In genomic region chr14:30354127-30354463, GRCm38 (mm10) we compare ENCODE assay signal across 9 mouse cellular contexts.
DNase-seq lines count a peak whose midpoint lies in the region; ATAC-seq and TF ChIP-seq lines count a peak whose summit lies in the region.
"Had no signal": no experiment of that assay in that cellular context is flagged by ENCODE, and none has a peak within 500 bp of the region (broad histone marks: within the 10 kb centered on the region; RNA-seq: fewer than 3 reads in every experiment).

No protein-coding gene starts in this region.

- peak; percentile 13; the same call in 1 of the 2 replicates for ATAC-seq in embryonic facial prominence, embryonic 14.5 days (ENCODE audit: low read depth)
- ATAC-seq in intestine, embryonic 15.5 days = no peak
- ATAC-seq in neural tube, embryonic 13.5 days (ENCODE audit: low read depth) = peak; percentile 70; the same call in 1 of the 2 replicates

- no peak for TF ChIP-seq CTCF in layer of hippocampus, adult 2 months (conservative IDR thresholded peaks at IDR 0.05)

- peak overlapping the region; percentile 68 for H3K4me3 ChIP-seq in layer of hippocampus, adult 2 months
- peak overlapping the region; percentile 64 for H3K4me3 ChIP-seq in embryonic facial prominence, embryonic 14.5 days (ENCODE audit: low read depth, low read length)
- H3K4me3 ChIP-seq in intestine, embryonic 15.5 days (replicated peaks) = peak overlapping the region; percentile 61
- H3K4me3 ChIP-seq in neural tube, embryonic 13.5 days = peak overlapping the region; percentile 66

- H3K36me3 ChIP-seq in embryonic facial prominence, embryonic 14.5 days (ENCODE audit: control insufficient read depth, insufficient read depth, low read length) = no peaks in the 10 kb centered on the region
- H3K36me3 ChIP-seq in intestine, embryonic 15.5 days = no peaks in the 10 kb centered on the region
- H3K36me3 ChIP-seq in neural tube, embryonic 13.5 days = no peaks in the 10 kb centered on the region

- no peaks in the 10 kb centered on the region for H3K27me3 ChIP-seq in embryonic facial prominence, embryonic 14.5 days (replicated peaks; ENCODE audit: control insufficient read depth, insufficient read depth, low read length)
- peaks cover 15% of the 10 kb centered on the region for H3K27me3 ChIP-seq in intestine, embryonic 15.5 days (replicated peaks)
- H3K27me3 ChIP-seq in neural tube, embryonic 13.5 days = peaks cover 22% of the 10 kb centered on the region

- H3K27ac ChIP-seq in layer of hippocampus, adult 2 months = peak overlapping the region; percentile 94
- H3K27ac ChIP-seq in embryonic facial prominence, embryonic 14.5 days (replicated peaks; ENCODE audit: low read depth, low read length) = no peak overlapping the region
- H3K27ac ChIP-seq in intestine, embryonic 15.5 days = no peak overlapping the region
- H3K27ac ChIP-seq in neural tube, embryonic 13.5 days (replicated peaks) = peak overlapping the region; percentile 86
- H3K27ac ChIP-seq: heart, adult 2 months had no signal

- peak overlapping the region; percentile 95 for H3K4me2 ChIP-seq in embryonic facial prominence, embryonic 14.5 days (ENCODE audit: low read depth, low read length)
- H3K4me2 ChIP-seq in intestine, embryonic 15.5 days (replicated peaks) = peak overlapping the region; percentile 88
- peak overlapping the region; percentile 85 for H3K4me2 ChIP-seq in neural tube, embryonic 13.5 days

- no peaks in the 10 kb centered on the region for H3K4me1 ChIP-seq in embryonic facial prominence, embryonic 14.5 days (ENCODE audit: control insufficient read depth, insufficient read depth, low read length)
- peaks cover 11% of the 10 kb centered on the region for H3K4me1 ChIP-seq in intestine, embryonic 15.5 days (replicated peaks)
- H3K4me1 ChIP-seq in neural tube, embryonic 13.5 days (replicated peaks) = peaks cover 24% of the 10 kb centered on the region

- H3K9me3 ChIP-seq in embryonic facial prominence, embryonic 14.5 days (ENCODE audit: control insufficient read depth, low read length) = no peaks in the 10 kb centered on the region
- no peaks in the 10 kb centered on the region for H3K9me3 ChIP-seq in intestine, embryonic 15.5 days
- no peaks in the 10 kb centered on the region for H3K9me3 ChIP-seq in neural tube, embryonic 13.5 days

- no peak for DNase-seq in layer of hippocampus, adult 2 months (ENCODE audit: low spot score in 2 of 2)
- no peak for DNase-seq in layer of hippocampus, postnatal 10 days (ENCODE audit: low spot score in 2 of 2)
- no peak for DNase-seq in embryonic facial prominence, embryonic 14.5 days (ENCODE audit: low spot score)
- DNase-seq in urinary bladder, postnatal 10 days (ENCODE audit: low spot score) = no peak
- DNase-seq in natural killer cell, adult 2 months (ENCODE audit: low spot score in 2 of 2) = no peak
- no peak for DNase-seq in cerebellum, postnatal 36 days

- 7% methylated on average over 8 of the region's 8 CpGs for WGBS in embryonic facial prominence, embryonic 14.5 days
- WGBS in intestine, embryonic 15.5 days = 8% methylated on average over 8 of the region's 8 CpGs
- 5% methylated on average over 8 of the region's 8 CpGs for WGBS in neural tube, embryonic 13.5 days

- peak overlapping the region; percentile 83 for H3K9ac ChIP-seq in embryonic facial prominence, embryonic 14.5 days (ENCODE audit: low read depth, low read length)
- H3K9ac ChIP-seq in intestine, embryonic 15.5 days = peak overlapping the region; percentile 62
- H3K9ac ChIP-seq in neural tube, embryonic 13.5 days = peak overlapping the region; percentile 86

Comparison
In these comparisons a context has a peak if more than half of its experiments do, and no peak if none do; other contexts are left out.
1. H3K27ac ChIP-seq: peak in layer of hippocampus, adult 2 months (single experiment) and neural tube, embryonic 13.5 days (single experiment); none in embryonic facial prominence, embryonic 14.5 days (single experiment) and intestine, embryonic 15.5 days (single experiment).
2. Peak in every context shown above with its lines, with median percentiles within 50 percentile points of each other: H3K4me3 ChIP-seq, H3K4me2 ChIP-seq and H3K9ac ChIP-seq.